Mouse (Mus musculus) kidney, embryonic 14.5 days (tissue): ENCODE data around the gene Acat3. TPM values are rescaled to one million over a fixed set of nuclear protein-coding genes. Genes with fewer than 3 reads are reported as not detected.
"Not testable (repeated sequence)": the region's sequence is repeated elsewhere in the genome, so short reads cannot be mapped to it uniquely, and the experiment has no call there.

ENCODE experiments used
- ATAC-seq: fragments of 200-750 bp; cut with Nextera tagmentation; 2 replicates; pipeline ENCODE4 v1.8.0; 2017; ENCODE audit warnings: moderate number of reproducible peaks, mild to moderate bottlenecking, moderate TSS enrichment, moderate library complexity; ENCODE audit not compliant: low FRiP score, low TSS enrichment
- H3K27ac ChIP-seq: fragments of 300-500 bp; sonication (generic); 2 replicates; pipeline ENCODE4 v1.5.1; 2014; ENCODE audit warnings: low read depth, mild to moderate bottlenecking, low read length, moderate library complexity, mixed read lengths
- H3K27me3 ChIP-seq: fragments of 300-500 bp; sonication (generic); 2 replicates; pipeline ENCODE4 v1.6.1; 2014; ENCODE audit warnings: mild to moderate bottlenecking, low read length; ENCODE audit not compliant: control insufficient read depth, insufficient read depth
- H3K36me3 ChIP-seq: fragments of 300-500 bp; sonication (generic); 2 replicates; pipeline ENCODE4 v1.6.1; 2014; ENCODE audit warnings: low read length, mixed read lengths; ENCODE audit not compliant: control insufficient read depth, insufficient read depth
- H3K4me1 ChIP-seq: fragments of 300-500 bp; sonication (generic); 2 replicates; pipeline ENCODE4 v1.6.1; 2014; ENCODE audit warnings: low read length, mixed read lengths; ENCODE audit not compliant: control insufficient read depth, insufficient read depth
- H3K4me2 ChIP-seq: fragments of 300-500 bp; sonication (generic); replicated peaks from 2 replicates; pipeline ENCODE4 v1.6.1; 2014; ENCODE audit warnings: low read depth, mild to moderate bottlenecking, low read length
- H3K4me3 ChIP-seq: fragments of 300-500 bp; sonication (generic); 2 replicates; pipeline ENCODE4 v1.5.1; 2014; ENCODE audit warnings: mild to moderate bottlenecking, low read length
- H3K9ac ChIP-seq: fragments of 300-500 bp; sonication (generic); 2 replicates; pipeline ENCODE4 v1.6.1; 2014; ENCODE audit warnings: low read depth, mild to moderate bottlenecking, low read length, moderate library complexity
- H3K9me3 ChIP-seq: fragments of 300-500 bp; sonication (generic); 2 replicates; pipeline ENCODE4 v1.6.1; 2016; ENCODE audit warnings: low read length; ENCODE audit not compliant: control insufficient read depth
- WGBS: fragments of 180-500 bp; shearing (Covaris S2); extraction: QIAGEN DNeasy Blood & Tissue Kit; methylation state at CpG from one replicate; pipeline ENCODE4 v1.1.7; 2014; 5-methylcytosine and 5-hydroxymethylcytosine counted together
- polyA plus RNA-seq: library from polyadenylated mRNA; unstranded; fragments of >200 nt; fragmentation: Nextera tagmentation; extraction: Ambion mirVana; gene quantifications from 2 replicates; pipeline ENCODE4 v1.2.1, GENCODE M21; 2014

The Acat3 gene
- polyA plus RNA-seq, 1 experiment from 2014 or later = 0.76 TPM

GRCm38 (mm10) chr17:12909361-12910280 is 30.8 kb downstream of the Acat3 start, which contains the start of gene Pnldc1:
Gene Pnldc1 (minus strand): TSS chr17:12910230.
- no peak for ATAC-seq
- 82% methylated on average over 35 of the region's 35 CpGs for WGBS
- Histone ChIP-seq H3K4me2 (no peak within 1 kb of the TSS), H3K36me3 (peaks cover 45% of the 10 kb centered on the region), H3K9me3 (no peaks in the 10 kb centered on the region), H3K27me3 (no peaks in the 10 kb centered on the region), H3K27ac (no peak within 1 kb of the TSS), H3K4me3 (no peak within 1 kb of the TSS), H3K4me1 (no peaks in the 10 kb centered on the region; the same call in 1 of the 2 replicates), H3K9ac (no peak within 1 kb of the TSS)

- H3K4me3 ChIP-seq = no peak overlapping the region
- H3K9ac ChIP-seq = no peak overlapping the region
- no peak for ATAC-seq
- 90% methylated on average over 9 of the region's 9 CpGs for WGBS
- no peaks in the 10 kb centered on the region for H3K4me1 ChIP-seq
- peaks cover 27% of the 10 kb centered on the region; the same call in 1 of the 2 replicates for H3K36me3 ChIP-seq
- H3K9me3 ChIP-seq = no peaks in the 10 kb centered on the region
- H3K4me2 ChIP-seq = no peak overlapping the region
- H3K27ac ChIP-seq = no peak overlapping the region
- H3K27me3 ChIP-seq = no peaks in the 10 kb centered on the region
These were observed 34.0 kb downstream of the Acat3 start for GRCm38 (mm10) chr17:12906436-12906835.

- ATAC-seq = no peak
- Histone ChIP-seq H3K4me3 (no peak overlapping the region), H3K36me3 (peaks cover 20% of the 10 kb centered on the region; the same call in 1 of the 2 replicates), H3K9ac (no peak overlapping the region), H3K4me2 (no peak overlapping the region), H3K4me1 (no peaks in the 10 kb centered on the region), H3K27ac (no peak overlapping the region), H3K9me3 (no peaks in the 10 kb centered on the region), H3K27me3 (no peaks in the 10 kb centered on the region)
- 88% methylated on average over 4 of the region's 4 CpGs for WGBS
These were observed 34.6 kb downstream of the Acat3 start for GRCm38 (mm10) chr17:12905810-12906209.

GRCm38 (mm10) chr17:12904349-12904748 is 36.1 kb downstream of the Acat3 start:
- no peaks in the 10 kb centered on the region for H3K9me3 ChIP-seq
- peaks cover 17% of the 10 kb centered on the region; the same call in 1 of the 2 replicates for H3K36me3 ChIP-seq
- ATAC-seq = no peak
- H3K4me1 ChIP-seq = no peaks in the 10 kb centered on the region
- H3K4me2 ChIP-seq = no peak overlapping the region
- no peak overlapping the region for H3K27ac ChIP-seq
- no peak overlapping the region for H3K9ac ChIP-seq
- no peak overlapping the region for H3K4me3 ChIP-seq
- 81% methylated on average over 1 of the region's 1 CpGs for WGBS
- H3K27me3 ChIP-seq = no peaks in the 10 kb centered on the region

GRCm38 (mm10) chr17:12903372-12904333 is 36.7 kb downstream of the Acat3 start:
- Histone ChIP-seq H3K4me2 (no peak overlapping the region), H3K27me3 (no peaks in the 10 kb centered on the region), H3K9ac (no peak overlapping the region), H3K4me1 (no peaks in the 10 kb centered on the region), H3K4me3 (no peak overlapping the region), H3K27ac (no peak overlapping the region; the same call in 1 of the 2 replicates), H3K9me3 (no peaks in the 10 kb centered on the region), H3K36me3 (peaks cover 17% of the 10 kb centered on the region; the same call in 1 of the 2 replicates)
- no peak for ATAC-seq
- WGBS = 36% methylated on average over 11 of the region's 12 CpGs

- Histone ChIP-seq H3K27me3 (no peaks in the 10 kb centered on the region), H3K9me3 (no peaks in the 10 kb centered on the region), H3K4me1 (no peaks in the 10 kb centered on the region), H3K9ac (no peak overlapping the region), H3K4me2 (no peak overlapping the region), H3K4me3 (no peak overlapping the region), H3K27ac (no peak overlapping the region), H3K36me3 (peaks cover 17% of the 10 kb centered on the region; the same call in 1 of the 2 replicates)
- 95% methylated on average over 6 of the region's 6 CpGs for WGBS
- ATAC-seq = no peak
These were observed 38.1 kb downstream of the Acat3 start for GRCm38 (mm10) chr17:12902291-12902690.

- WGBS = 45% methylated on average over 2 of the region's 2 CpGs
- not testable (repeated sequence) for H3K27ac ChIP-seq, H3K36me3 ChIP-seq, H3K9me3 ChIP-seq, H3K4me2 ChIP-seq, H3K9ac ChIP-seq, H3K4me3 ChIP-seq, ATAC-seq, H3K4me1 ChIP-seq, H3K27me3 ChIP-seq
These were observed 41.8 kb downstream of the Acat3 start for GRCm38 (mm10) chr17:12898607-12899006.

- Histone ChIP-seq H3K27ac (no peak overlapping the region), H3K4me2 (no peak overlapping the region), H3K36me3 (peaks cover 3% of the 10 kb centered on the region; the same call in 1 of the 2 replicates), H3K27me3 (no peaks in the 10 kb centered on the region), H3K4me1 (no peaks in the 10 kb centered on the region), H3K9ac (no peak overlapping the region), H3K9me3 (no peaks in the 10 kb centered on the region), H3K4me3 (no peak overlapping the region)
- no peak; the same call in 1 of the 2 replicates for ATAC-seq
- WGBS = 93% methylated on average over 5 of the region's 5 CpGs
These were observed 42.7 kb downstream of the Acat3 start for GRCm38 (mm10) chr17:12897674-12898073.
